Mouse (Mus musculus): Measurements from ENCODE around the gene Dolpp1.
A peak's percentile ranks its signal among the peaks of the same experiment; 100 is the strongest.
"Not testable (repeated sequence)": the region's sequence is repeated elsewhere in the genome, so short reads cannot be mapped to it uniquely, and the experiment has no call there.

The Dolpp1 gene

GRCm38 (mm10) chr2:30409454-30410176, 17.6 kb downstream of the Dolpp1 start:
- DNase-seq (ENCODE audit: extremely low spot score, low spot score) = no peak

GRCm38 (mm10) chr2:30413038-30413973, 21.3 kb downstream of the Dolpp1 start:
- DNase-seq (ENCODE audit: extremely low spot score, low spot score) = no peak

GRCm38 (mm10) chr2:30414101-30414500, 22.0 kb downstream of the Dolpp1 start:
- DNase-seq (ENCODE audit: extremely low spot score, low spot score) = no peak

- no peak for DNase-seq (ENCODE audit: extremely low spot score, low spot score)
These were observed 22.6 kb downstream of the Dolpp1 start for GRCm38 (mm10) chr2:30414681-30415080.

- DNase-seq (ENCODE audit: extremely low spot score, low spot score) = peak; percentile 85
These were observed 23.3 kb downstream of the Dolpp1 start, which contains the start of gene Crat for GRCm38 (mm10) chr2:30415157-30415935. Gene Crat, minus strand, starts transcription at chr2:30415813.

- DNase-seq (ENCODE audit: extremely low spot score, low spot score) = peak; percentile 94
These were observed 24.0 kb downstream of the Dolpp1 start, which contains the start of gene Ptpa for GRCm38 (mm10) chr2:30415936-30416648. Gene Ptpa, plus strand, starts transcription at chr2:30416039.

- no peak for DNase-seq (ENCODE audit: extremely low spot score, low spot score)
These were observed 24.6 kb downstream of the Dolpp1 start for GRCm38 (mm10) chr2:30416649-30416965.

- DNase-seq (ENCODE audit: extremely low spot score, low spot score) = not testable (repeated sequence)
These were observed 25.1 kb downstream of the Dolpp1 start for GRCm38 (mm10) chr2:30417154-30417553.

- DNase-seq (ENCODE audit: extremely low spot score, low spot score) = no peak
These were observed 25.6 kb downstream of the Dolpp1 start for GRCm38 (mm10) chr2:30417595-30418165.

- DNase-seq (ENCODE audit: extremely low spot score, low spot score) = no peak
These were observed 26.2 kb downstream of the Dolpp1 start for GRCm38 (mm10) chr2:30418259-30418658.

- DNase-seq (ENCODE audit: extremely low spot score, low spot score) = no peak
These were observed 27.1 kb downstream of the Dolpp1 start for GRCm38 (mm10) chr2:30419112-30419511.

GRCm38 (mm10) chr2:30421432-30421831, 29.4 kb downstream of the Dolpp1 start:
- DNase-seq (ENCODE audit: extremely low spot score, low spot score) = no peak

- DNase-seq (ENCODE audit: extremely low spot score, low spot score) = no peak
These were observed 37.1 kb downstream of the Dolpp1 start for GRCm38 (mm10) chr2:30429156-30429555.

- DNase-seq (ENCODE audit: extremely low spot score, low spot score) = peak; percentile 69
These were observed 43.5 kb downstream of the Dolpp1 start for GRCm38 (mm10) chr2:30435326-30436155.

GRCm38 (mm10) chr2:30436156-30436545, 44.1 kb downstream of the Dolpp1 start:
- no peak for DNase-seq (ENCODE audit: extremely low spot score, low spot score)

GRCm38 (mm10) chr2:30436809-30437208, 44.8 kb downstream of the Dolpp1 start:
- no peak for DNase-seq (ENCODE audit: extremely low spot score, low spot score)

GRCm38 (mm10) chr2:30437791-30438190, 45.7 kb downstream of the Dolpp1 start:
- no peak for DNase-seq (ENCODE audit: extremely low spot score, low spot score)

GRCm38 (mm10) chr2:30439631-30440030, 47.6 kb downstream of the Dolpp1 start:
- DNase-seq (ENCODE audit: extremely low spot score, low spot score) = no peak

- DNase-seq (ENCODE audit: extremely low spot score, low spot score) = no peak
These were observed 48.2 kb downstream of the Dolpp1 start for GRCm38 (mm10) chr2:30440211-30440700.
